Mouse (Mus musculus): ENCODE data around the gene Hand2. TPM values are rescaled to one million over a fixed set of nuclear protein-coding genes. Genes with fewer than 3 reads are reported as not detected.
A peak's percentile ranks its signal among the peaks of the same experiment; 100 is the strongest.

Hand2 gene
- polyA plus RNA-seq, 1 experiment from 2014 or later, result 0.12 TPM

DNA sequence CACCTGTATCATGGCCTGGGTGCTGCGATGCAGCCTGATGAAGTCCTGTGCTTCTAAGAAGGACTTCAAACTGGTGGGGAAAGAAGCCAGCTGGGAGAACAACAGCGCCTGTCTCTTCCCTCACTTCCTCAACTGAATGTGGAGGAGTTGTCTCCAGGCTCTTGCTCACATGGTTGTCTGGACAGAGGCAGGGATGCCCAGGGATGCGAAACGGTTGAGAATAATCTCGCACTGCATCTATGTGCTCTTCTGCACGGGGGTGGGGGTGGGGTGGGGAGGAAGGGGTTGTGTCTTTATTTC is 20.7 kb downstream of the Hand2 start:
- DNase-seq (ENCODE audit: low spot score), result no peak

DNA sequence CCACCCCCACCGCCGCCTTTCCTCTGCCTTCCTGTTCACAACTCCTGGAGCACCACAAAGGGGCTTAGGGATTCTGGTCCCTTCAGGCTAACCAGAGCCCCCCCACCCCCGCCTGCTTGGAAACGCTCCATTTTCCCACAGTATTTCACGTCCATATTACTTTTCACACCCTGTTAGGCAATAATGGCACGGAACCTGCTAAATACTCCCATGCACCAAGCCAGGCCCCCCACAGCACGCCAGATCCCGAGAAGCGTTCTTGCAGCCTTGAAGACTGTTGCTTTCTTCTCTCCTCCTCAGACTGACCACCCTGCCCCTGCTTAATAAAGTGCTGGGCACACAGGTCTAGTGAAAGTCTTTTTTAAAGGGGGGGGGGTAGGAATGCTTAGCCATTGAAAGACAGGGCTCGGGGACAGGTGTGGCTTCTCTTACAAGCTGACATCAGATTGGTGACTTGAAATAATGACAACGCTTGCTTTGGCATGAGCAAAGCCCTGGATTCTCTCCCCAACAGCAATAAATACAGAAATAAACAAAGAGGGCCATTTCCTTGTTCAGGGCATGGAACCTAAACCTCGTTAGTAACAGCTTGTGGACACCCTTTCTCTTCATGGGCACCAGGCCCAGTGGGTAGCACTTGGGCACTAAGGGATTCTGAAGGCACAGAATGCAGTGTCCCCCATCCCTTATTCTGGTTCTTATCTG is 21.8 kb downstream of the Hand2 start:
- DNase-seq (ENCODE audit: low spot score), result no peak

DNA sequence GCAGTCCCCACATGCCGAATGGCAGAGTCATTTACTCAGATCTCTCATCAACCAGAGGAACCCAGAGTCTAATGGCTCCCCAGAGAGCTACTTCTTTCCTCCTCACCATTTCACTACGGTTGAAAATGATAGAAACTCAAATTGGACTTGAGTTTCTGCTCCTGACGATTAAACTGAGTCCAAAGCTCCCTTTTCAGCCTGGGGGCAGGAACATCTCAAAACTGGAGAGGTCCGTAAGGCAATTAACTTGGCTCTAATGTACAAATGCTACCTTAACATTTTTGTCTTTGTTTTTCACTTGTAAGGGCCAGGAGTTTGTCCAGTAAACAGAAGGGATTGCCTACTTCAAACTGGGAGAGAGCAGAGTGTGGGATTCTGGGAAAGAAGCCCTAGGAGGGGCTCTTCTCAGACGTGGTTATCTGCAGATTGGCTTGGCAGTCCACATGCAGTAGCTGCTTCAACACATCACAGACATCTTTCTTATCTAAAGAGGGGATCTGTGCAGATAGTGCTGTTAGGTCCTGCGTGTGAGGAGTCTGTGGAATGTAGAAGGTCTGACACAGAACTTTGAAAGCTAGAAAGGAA is 23.0 kb downstream of the Hand2 start:
- no peak for DNase-seq (ENCODE audit: low spot score)

DNA sequence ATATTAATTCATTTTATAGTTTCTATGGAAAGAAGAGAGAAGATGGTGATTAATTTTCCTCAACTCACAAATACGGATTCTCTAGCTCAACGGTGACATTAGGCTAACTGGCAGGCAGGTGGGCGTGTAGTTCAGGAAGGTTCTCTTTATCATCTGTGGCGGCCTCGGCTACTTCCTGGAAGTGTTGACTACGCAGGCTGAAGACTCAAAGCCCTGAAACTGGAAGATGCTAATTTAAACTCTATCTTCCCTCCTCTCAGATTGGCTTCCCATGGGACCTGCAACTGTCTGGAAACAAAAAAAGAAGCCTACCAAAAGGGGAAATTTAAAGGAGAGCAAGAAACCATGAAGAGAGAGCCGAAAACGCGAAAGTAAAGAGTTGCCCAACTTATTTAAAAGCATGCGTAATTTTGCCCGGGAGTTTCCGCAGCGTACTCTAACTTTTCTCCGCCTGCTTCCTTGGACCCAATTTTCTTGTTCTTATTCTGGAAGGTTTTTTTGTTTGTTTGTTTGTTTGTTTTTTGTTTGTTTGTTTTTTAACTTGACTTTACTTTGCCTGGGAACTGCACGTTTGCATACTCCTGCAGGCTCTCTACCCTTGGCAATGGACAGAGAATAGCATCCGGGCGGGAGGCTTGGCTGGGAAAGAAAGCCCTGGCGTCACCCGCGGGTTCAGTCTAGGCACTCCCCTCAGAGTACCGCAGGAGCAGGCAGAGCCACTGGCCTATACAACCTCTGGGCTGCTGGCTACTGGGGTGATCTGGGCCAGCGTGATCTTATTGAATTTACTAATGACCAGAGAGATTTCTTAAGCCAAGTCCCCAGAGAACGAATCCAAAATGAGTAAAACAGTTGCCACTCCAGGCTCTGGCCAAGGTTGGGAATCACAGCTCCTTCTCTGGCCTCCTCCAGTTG is 24.4 kb downstream of the Hand2 start:
- DNase-seq (ENCODE audit: low spot score), result no peak

DNA sequence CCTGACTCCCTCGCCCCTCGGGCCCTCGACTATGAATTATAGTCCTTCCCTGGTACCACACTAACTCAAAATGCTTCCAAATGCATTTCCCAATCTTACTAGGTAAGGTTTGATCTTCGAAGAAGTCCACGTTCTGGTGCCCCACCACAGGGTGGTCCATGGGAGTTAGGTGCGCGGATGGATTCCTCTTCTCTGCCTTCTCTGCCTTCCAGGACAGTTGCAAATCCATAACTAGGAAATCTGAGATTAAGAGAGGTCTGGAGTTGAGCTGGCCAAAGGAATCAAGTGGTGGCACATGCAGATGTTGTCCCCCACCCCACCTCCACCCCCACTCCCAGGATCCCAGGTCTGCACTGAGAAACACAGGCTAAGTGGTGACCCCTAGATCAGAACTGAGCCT is 25.6 kb downstream of the Hand2 start:
- no peak for DNase-seq (ENCODE audit: low spot score)

DNA sequence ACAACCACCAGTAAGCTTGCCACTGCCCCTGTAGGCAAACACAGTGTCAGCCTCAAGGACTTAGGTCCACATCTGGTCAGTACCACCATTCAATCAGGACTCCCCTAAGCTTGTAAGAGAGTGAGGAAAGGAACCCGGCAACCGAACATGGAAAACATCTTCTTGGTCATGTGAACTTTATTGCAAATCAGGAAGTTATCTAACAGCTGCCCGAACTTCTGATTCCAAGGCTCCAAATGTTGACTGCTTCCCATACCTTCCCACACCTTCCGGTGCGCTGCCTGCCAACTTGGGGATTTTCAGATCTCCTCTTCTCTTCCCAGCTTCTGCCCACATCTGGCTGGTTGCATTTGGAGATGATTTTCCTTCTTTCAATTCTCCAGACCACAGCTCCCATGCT is 26.4 kb downstream of the Hand2 start:
- no peak for DNase-seq (ENCODE audit: low spot score)

DNA sequence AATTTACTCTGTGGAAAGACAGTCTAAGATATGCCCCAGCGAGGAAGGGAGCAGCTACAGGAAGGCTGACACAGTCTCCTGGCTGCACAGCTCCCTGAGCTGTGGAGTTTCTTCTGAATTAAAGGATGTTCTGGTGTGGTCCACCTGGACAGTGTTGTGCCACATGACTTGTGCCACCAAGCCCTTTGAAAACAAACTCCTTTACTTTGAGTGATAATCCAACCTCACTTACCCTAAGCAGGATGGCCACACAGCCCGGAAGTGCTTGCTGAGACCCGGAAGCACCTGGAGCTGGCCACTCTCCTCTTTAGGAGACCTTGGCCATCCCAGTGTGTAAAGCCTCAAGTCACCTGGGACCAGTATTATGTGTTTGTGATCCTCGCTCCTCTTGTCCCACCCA is 27.5 kb downstream of the Hand2 start:
- DNase-seq (ENCODE audit: low spot score), result no peak

DNA sequence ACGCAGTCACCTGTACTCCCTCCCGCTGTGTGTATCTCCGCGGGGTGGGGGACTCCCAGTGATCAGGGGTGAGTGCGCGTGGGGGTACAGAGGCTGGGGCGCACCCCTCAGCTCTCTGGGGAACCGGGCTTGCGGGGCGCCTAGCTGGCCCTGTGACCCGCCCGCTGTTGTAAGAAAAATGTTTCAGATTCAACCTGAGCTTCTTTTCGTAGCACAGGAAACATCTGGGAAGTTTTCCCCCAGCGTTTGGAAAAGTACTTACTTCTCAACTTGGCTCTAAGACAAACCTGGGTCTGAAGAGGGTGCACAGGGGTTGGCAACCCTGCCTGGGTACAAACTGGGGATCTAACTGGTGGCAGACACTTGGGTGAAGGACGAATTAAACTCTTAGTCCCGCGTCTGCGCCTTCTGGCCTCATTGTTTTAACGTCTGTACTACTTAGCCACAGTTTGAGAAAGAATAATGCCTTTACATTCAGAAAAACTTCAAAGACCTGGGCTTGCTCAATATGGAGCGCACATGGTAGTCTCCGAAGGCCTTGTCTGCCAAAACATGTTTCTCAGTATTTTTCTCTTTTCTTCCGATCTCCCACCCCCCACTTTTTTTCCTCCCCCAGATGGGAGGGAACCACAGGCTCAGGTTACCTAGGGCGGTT is 28.2 kb downstream of the Hand2 start:
- no peak for DNase-seq (ENCODE audit: low spot score)

DNA sequence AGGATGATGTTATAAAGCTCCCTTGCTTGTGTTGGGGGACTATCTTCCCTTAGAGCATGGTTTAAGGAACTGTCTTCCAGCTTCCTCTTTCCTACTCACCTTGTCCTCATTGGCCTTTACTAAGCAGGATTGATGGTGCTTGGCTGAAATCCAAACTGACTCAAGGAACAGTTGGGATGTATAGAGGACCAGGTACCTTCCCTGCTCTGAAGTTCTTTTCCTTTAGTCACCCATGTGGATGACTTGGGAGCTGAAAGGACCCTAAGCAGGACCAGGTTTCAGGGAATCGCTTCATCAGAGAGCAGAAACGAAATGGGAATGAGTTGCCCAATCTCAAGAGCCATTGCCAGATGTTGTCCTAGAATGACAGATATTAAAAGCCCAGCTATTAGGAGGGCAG is 31.1 kb downstream of the Hand2 start:
- no peak for DNase-seq (ENCODE audit: low spot score)

DNA sequence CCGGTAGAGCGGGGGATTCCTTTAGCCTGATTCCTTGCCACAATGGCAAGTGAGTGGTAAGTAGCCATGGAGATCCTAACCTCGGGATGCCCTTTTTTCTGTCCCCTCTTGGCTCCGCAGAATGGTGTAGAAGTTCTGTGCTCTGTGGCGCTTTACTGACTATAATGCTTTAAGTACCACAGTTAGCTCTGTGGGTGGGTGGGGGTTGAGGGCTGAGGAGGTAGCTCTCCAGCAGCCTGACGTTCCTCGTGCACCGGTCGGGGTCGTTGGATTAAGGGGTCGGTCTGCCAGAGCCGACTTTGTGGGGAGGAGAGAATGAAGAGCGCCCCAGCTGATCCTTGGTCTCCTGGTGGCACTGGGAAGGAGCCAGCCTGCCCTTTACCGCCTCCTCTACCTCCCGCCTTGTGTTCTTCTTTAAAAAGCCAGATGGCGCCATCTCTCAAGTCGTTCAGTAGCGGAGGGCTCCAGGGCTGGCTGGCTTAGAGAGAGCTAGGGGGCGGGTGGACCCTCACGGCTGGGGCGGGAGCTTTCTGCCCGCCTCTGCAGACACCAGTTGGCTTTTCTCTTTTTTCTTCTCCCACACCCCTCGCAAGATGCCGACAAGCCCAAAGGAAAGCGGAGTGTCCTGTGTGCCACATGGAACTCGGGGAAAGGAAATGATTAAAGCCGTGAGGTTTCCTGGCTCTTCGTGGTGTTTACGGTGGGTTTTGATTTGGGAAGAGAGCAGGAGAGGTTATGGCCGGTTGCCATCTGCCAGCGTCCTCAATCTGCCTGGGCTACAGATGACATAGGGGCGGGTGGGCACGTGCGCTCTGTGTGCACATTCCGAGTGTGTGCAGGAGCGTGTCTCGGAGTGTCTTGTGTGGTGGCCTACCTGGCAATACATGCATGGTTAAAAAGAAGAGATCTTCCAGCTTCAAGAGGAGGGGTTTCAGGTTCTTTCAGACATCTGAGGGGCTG is 32.8 kb downstream of the Hand2 start:
- peak; percentile 3 for DNase-seq (ENCODE audit: low spot score)

DNA sequence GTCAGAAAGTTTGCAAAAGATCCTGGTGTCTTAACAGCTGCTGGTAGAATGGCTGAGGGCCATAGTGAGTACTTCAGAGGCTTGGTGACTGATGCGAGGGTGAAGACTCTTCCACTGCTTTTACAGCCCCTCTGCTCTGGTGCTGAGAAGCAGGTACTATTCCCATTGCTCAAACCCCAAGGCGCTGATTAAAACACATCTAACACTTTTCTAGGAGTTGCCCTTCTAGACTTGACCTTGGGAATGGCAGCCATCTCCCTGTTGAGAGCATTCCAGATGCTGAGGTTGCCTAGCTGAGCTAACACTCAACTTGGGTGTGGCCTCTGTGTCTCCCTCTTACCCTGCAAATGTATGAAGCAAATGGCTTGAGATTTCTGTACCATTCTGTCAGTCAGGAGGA is 34.1 kb downstream of the Hand2 start:
- no peak for DNase-seq (ENCODE audit: low spot score)

DNA sequence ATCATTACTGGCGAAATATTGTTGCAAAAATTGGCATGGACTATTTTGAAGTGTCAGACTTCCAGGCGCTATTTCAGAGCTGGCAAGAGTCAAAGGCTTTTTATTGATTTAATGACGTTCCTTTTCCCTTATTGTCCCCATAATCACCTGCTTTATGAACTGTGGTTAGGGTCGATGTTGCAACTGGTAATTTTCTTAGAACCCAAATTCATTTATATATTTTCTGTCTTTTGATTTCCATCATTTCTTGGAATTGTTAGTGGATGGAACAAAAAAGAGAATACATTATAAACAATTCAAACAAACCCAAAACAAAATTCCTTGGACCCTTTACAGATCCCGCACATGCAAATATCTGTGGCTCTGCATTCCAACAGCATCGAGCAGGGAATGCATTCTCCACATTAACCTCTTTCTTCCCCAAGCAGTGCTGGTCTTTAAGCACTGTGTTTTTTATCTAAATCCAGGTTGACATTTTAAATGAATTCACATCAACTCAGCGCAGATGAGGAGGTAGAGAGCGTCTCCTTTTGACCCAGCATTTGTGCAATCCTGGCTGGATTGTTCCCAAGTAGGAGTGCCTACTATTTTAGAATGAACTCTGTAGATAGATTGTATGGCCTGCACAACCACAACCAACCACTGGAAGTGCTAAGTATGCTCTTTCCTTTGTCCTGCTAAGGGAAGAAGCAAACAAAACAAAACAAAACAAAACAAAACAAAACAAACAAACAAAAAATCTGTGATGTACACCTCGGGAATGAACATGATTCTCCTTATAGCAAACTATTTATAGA is 35.9 kb downstream of the Hand2 start:
- no peak for DNase-seq (ENCODE audit: low spot score)

DNA sequence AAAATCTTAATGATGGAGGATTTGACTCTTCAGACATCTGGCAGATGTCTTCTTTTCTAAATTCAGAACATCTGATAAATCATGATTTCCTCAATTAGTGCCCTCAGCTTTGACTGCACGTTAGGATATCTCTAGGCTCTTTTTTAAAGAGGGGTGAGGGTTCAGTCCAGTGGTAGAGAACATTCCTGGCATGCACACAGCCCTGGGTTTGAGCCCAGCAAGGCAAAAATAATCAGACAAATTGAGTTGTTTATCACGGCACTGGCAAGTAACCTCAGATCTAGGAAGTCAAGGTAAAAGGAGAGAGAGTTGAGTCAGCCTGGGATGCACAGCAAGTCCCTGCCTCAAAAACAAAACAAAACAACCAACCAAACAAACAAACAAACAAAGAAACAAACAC is 39.7 kb downstream of the Hand2 start:
- no peak for DNase-seq (ENCODE audit: low spot score)

DNA sequence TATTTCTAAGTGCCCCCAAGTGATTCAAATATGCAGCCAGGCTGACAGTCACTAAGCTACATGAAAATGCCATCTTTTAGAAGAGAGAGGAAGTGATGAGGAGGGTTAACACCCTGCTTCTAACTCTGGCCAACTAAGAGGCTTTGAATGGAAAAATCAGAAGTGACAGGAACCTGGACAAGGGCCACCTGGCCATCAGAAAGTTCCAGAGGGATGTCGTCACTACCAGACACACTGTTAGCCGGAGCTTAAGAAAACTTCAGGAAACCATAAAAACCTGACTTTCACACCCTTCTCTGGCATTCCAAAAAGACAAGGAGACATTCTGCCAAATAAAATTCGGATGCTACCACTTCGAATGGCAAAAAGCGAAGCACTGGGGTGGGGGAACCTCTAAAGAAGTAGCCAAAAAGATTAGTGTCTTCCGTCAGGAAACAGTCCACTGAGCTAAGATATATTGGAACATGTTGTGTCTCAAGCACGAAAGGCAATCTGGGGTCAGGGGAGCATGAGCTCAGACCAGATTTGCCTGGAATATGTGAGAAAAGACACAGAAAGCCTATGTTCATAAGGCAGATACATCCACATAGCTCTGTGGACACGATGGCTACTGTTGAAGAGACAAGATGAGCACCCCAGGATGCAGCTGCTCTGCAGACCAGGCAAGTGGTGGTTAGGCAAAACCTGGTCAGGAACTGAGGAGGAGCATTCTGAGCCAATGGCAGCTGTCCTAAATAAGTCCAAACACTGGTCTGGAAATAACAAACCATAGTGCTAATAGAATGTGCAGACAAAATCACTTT is 40.4 kb downstream of the Hand2 start:
- DNase-seq (ENCODE audit: low spot score), result no peak

DNA sequence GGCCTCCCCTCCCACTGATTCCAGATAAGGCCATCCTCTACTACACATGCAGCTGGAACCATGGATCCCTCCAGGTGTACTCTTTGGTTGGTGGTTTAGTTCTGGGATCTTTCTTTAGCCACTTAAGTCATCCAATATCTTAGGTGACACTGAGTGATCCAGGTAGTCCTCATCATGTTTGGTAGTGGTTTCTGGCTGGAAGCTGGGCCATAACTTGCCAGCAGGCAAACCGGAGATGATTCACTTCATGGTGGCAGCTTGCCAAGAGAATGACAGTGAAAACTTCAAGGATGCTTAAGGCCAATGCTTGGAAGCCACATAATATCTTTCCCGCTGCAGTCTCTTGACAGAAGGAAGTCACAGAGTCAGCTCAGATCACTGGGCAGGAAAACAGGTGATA is 42.1 kb downstream of the Hand2 start:
- no peak for DNase-seq (ENCODE audit: low spot score)

DNA sequence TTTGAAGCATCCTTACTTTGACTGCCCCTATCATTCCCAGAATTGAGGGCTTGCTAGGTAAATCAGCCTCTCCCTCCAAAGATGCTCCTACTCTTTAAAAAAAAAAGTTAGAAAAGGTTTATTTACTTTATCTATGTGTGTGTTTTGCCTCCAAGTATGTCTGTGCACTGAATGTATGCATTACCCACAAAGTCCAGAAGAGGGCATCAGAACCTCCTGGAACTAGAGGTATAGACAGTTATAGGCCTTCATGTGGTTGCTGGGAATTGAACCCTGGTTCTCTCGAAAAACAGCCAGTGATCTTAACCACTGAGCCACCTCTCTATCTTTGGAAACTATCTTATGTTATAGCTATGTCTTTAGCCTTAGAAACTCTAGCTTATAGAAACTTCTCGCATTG is 53.3 kb downstream of the Hand2 start:
- DNase-seq (ENCODE audit: low spot score), result no peak
